Mouse (Mus musculus) G1E-ER4 (cell line): Measurements from ENCODE around the gene Dbr1. TPM values are rescaled to one million over a fixed set of nuclear protein-coding genes. Genes with fewer than 3 reads are reported as not detected.

ENCODE experiments used
- GATA1 ChIP-seq: IDR thresholded peaks from one replicate; pipeline ENCODE4 v1.8.0; 2012; ENCODE audit warnings: low read length, inconsistent platforms
- polyA plus RNA-seq: library from polyadenylated mRNA; stranded (reverse); fragments of >175 nt; gene quantifications from 2 replicates; pipeline ENCODE4 v1.2.3, GENCODE M21; 2012

The Dbr1 gene
- 46.6 and 48.7 TPM in 2 replicates for polyA plus RNA-seq

- TF ChIP-seq GATA1 = no peak
Measured at GRCm38 (mm10) chr9:99575677-99576480, at the start of gene Dbr1. Gene Dbr1 (plus strand): TSS chr9:99575799.

DNA sequence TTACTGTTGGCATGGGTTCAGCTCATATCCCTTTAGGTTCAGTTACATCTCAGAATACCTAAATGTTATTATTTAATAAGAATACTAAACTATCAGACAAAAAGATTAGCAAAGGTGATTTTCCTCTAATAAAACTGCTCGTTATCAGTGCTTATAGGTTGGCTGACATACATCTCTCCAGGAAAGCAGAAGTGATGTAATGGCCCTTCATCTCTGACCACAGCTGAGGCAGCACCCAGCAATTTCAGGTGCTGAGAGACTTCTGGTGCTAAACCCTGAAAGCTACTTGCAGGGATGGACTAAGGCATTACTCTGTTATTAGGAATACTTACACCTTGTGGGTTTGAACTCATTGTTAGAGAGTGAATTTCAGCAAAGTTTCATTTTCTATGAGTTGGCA, 43.7 kb upstream of the Dbr1 start:
- TF ChIP-seq GATA1 = no peak

DNA sequence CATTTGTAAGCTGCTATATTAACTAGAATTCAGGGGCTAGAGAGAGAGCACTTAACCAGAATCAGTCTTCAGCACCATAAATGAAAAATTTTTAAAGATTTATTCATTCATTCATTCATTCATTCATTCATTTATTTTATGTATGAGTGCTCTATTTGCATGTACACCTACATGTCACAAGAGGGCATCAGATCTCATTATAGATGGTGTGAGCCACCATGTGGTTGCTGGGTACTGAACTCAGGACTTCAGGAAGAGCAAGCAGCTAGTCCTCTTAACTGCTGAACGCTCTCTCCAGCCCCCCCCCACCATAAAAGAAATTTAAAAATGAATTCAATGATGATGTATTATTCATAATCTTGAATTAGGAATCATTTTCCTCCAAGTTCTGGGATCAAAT, 29.3 kb upstream of the Dbr1 start:
- TF ChIP-seq GATA1 = no peak

DNA sequence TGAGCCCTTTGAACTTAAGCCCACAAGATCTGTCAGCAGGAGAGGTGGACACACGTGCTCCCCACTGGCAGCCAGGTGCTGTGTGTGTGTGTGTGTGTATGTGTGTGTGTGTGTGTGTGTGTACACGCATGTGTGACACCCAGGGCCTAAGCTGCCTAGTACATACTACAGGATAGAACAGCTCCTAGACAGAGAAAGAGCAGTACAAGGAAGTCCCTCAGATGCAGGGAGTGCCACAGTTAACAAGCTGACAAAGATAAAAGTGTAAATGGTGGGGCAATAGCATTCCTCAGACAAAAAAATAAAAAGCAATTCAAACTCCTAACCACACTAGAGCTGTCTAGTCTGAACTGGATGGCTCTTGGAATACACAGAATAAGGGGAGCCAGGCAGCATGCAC, 23.5 kb upstream of the Dbr1 start:
- TF ChIP-seq GATA1 = no peak

- no peak for TF ChIP-seq GATA1
Measured at GRCm38 (mm10) chr9:99553049-99553448, 22.6 kb upstream of the Dbr1 start.

DNA sequence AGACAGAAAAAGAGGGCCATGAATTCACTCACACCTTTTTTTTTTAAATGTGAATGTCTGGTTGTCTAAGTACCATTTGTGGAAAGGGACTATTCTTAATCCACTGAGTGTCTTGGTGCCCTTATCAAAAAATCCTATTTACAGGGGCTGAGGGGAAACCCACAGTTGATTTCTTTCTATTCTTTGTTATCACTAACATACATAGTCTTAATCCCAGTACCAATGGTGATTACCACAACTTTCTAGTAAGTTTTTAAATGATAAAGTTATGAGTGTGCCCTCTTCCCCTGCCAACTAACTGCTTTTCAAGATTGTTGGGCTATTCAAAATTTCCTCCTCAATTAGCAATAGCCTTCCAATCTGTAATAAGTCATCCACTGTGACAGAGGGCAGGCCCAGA, 21.5 kb upstream of the Dbr1 start:
- TF ChIP-seq GATA1 = no peak

DNA sequence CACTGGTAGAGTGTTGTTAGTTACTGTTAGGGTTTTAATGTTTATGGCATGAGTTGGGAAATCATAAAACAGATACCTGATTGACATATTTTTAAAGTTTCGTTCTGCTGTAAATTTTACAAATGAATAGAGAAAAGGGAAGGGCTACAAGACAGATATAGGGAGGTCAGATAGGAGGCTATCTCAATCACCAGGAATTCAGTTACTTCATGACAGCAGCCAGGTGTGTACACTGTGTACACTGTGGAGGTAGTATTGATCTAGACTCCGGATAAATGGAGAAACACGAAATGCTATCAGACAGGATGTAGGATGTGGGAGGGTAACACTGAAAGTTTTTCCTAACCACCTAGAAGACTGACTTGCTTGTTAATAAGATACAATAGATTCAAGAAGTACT, 20.3 kb upstream of the Dbr1 start:
- no peak for TF ChIP-seq GATA1

DNA sequence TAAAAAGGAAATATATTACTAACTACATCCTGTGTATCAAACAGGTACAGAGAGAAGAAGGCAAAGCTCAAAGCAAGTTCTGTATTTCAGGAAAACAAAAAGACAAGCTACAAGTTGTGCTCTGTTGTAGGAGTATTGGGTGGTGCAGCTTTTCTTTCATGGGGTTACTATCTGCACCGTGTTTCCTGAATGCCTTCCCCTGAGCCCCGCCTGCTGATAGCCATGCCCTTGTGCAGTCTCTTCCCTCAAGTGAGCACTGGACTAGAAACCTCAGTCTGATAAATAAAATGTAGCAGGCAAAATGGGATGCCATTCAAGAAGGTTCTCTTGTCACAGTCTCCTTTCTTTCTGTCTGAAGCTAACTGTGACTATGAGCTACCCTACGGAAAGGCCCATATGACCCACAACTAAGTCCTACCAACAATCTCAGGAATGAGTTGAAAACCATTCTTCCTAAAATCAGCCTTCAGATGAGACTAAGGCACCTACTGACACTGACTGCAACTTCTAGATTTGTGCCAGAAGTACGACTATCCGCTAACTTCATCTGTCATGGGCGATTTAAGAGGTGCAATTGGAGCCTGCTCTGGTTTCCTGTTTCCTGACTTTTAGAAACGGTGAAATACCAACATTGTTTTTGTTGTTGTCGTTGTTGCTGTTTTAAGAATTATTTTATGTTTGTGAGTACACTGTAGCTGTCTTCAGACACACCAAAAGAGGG, 17.9 kb upstream of the Dbr1 start:
- TF ChIP-seq GATA1 = no peak

DNA sequence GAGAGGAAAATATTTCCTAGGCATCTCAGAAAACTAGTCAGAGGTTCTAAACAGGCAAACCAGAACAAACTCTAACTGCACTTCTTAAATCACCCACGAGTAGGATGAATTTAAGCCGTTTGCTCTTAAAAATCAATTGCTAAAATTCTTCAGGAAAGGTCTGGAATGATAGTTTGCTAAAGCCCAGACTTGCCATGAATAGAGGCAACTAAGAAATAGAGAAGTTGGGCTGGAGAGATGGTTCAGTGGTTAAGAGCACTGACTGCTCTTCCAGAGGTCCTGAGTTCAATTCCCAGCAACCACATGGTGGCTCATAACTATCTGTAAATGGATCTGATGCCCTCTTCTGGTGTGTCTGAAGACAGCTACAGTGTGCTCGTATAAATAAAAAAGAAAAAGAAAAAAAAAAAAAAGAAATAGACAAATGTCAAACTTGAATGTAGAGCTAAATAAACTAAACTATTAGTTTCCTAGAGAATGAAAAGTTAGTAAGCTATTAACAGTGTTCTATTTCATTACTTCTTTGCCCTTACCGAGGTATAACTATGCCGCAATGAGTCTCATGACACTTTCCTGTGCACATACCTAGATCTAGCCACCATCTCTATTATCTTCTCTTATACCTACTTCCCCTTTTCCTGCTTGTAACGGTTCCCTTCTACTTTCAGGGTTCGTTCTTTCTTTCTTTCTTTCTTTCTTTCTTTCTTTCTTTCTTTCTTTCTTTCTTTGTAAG, 16.6 kb upstream of the Dbr1 start:
- no peak for TF ChIP-seq GATA1

DNA sequence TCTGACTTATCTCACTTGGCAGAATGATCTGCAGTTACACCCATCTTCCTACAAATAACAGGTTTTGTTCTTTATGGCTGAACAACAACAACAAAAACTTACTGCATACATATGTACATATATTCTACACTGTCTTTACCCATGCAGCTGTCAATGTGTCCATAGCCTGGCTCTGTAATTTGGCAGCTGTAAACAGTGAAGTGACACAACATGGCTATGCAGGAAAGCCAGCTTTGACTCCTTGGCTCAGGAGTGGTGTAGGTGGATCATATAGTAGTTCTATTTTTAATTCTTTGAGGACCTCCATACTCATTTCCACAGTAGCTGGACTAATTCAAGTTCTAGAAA, 16.1 kb upstream of the Dbr1 start:
- no peak for TF ChIP-seq GATA1

DNA sequence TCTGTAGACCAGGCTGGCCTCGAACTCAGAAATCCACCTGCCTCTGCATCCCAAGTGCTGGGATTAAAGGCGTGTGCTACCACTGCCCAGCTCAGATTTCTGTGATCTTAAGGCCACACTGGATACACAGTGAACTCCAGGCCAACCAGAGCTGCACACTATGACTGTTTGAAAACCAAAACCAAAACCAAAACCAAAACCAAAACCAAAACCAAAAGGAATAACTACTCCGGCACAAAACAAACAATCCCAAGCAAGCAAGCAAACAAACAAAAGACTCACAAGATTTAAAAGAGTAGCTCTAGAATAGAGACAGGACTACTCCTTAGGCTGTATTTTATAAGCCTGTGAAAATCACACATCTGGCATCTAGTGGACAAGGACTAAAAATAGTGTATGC, 15.2 kb upstream of the Dbr1 start:
- TF ChIP-seq GATA1 = no peak

GRCm38 (mm10) chr9:99563714-99564113, 11.9 kb upstream of the Dbr1 start:
- no peak for TF ChIP-seq GATA1

DNA sequence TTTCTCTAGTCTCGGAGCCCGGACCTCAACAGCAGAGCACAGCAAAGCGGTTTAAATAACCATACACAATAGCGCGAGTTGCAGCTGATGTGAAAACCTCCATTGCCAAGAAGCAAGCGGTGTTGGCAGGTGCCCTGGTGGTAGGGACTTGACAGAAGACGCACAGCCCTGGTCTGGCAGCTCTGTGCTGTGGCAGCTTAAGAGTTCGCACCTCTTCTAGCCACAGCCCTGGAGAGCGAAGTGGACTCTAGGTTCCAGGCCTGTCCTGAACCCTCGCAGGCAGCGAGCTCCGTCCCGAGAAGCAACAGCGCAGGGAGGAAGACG, 7.6 kb upstream of the Dbr1 start:
- no peak for TF ChIP-seq GATA1

GRCm38 (mm10) chr9:99568347-99569070, 7.1 kb upstream of the Dbr1 start, which contains the start of gene Armc8:
Gene Armc8 (minus strand): TSS chr9:99568899.
- no peak for TF ChIP-seq GATA1

DNA sequence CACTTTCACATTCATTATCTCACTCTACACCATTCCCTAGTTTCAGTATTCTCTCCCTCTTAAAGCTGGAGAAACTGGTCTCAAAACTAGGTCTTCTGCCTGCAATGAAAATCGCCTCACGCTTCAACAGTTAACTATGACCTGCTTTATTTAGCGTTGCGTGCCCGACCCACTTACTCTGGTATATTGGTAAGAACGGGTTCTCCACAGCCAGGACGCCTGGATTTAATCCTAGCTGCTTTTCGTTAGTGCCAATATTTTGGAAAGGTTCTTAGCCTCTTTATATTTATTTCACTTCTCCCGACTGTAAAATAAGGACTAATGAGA, 6.6 kb upstream of the Dbr1 start:
- no peak for TF ChIP-seq GATA1

DNA sequence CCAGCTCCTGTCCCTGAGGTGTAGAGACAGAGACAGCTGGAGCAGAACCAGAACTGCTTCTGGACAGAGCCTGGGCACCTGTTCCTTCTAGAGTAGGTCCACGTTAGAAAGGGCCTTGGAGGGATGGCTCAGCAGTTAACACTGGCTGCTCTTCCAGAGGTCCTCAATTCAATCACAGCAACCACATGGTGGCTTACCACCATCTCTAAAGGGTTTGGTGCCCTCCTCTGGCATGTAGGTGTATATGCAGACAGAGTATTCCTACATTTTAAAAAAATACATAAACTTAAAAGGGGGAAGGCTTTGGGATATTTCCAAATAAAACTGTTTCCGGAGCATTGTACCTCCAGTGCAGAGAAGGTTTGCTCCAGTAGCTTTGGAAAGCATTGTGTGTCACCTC, 5.1 kb downstream of the Dbr1 start:
- no peak for TF ChIP-seq GATA1
